Mouse (Mus musculus): Measurements from ENCODE around the gene Ube2o. TPM values are rescaled to one million over a fixed set of nuclear protein-coding genes. Genes with fewer than 3 reads are reported as not detected.
"Not testable (repeated sequence)": the region's sequence is repeated elsewhere in the genome, so short reads cannot be mapped to it uniquely, and the experiment has no call there.

Ube2o gene
- total RNA-seq, 2 experiments from 2014 or later: 27.6 to 29.0 TPM

- no peak for DNase-seq (ENCODE audit: low spot score in 2 of 2)
Measured at GRCm38 (mm10) chr11:116616438-116617118, 35.3 kb upstream of the Ube2o start.

GRCm38 (mm10) chr11:116615735-116616437 is 34.6 kb upstream of the Ube2o start:
- DNase-seq (ENCODE audit: low spot score in 2 of 2): no peak

GRCm38 (mm10) chr11:116613234-116613633 is 32.0 kb upstream of the Ube2o start:
- DNase-seq (ENCODE audit: low spot score in 2 of 2): no peak

- no peak for DNase-seq (ENCODE audit: low spot score in 2 of 2)
Measured at GRCm38 (mm10) chr11:116612554-116612953, 31.3 kb upstream of the Ube2o start.

- no peak for DNase-seq (ENCODE audit: low spot score in 2 of 2)
Measured at GRCm38 (mm10) chr11:116611883-116612282, 30.6 kb upstream of the Ube2o start.

GRCm38 (mm10) chr11:116611168-116611567 is 29.9 kb upstream of the Ube2o start:
- DNase-seq (ENCODE audit: low spot score in 2 of 2): not testable (repeated sequence)

- no peak for DNase-seq (ENCODE audit: low spot score in 2 of 2)
Measured at GRCm38 (mm10) chr11:116609965-116610630, 28.9 kb upstream of the Ube2o start.

GRCm38 (mm10) chr11:116607717-116608116 is 26.5 kb upstream of the Ube2o start:
- DNase-seq (ENCODE audit: low spot score in 2 of 2): no peak

- no peak for DNase-seq (ENCODE audit: low spot score in 2 of 2)
Measured at GRCm38 (mm10) chr11:116604097-116604496, 22.9 kb upstream of the Ube2o start.

GRCm38 (mm10) chr11:116603339-116603738 is 22.1 kb upstream of the Ube2o start:
- DNase-seq (ENCODE audit: low spot score in 2 of 2): no peak

GRCm38 (mm10) chr11:116602043-116602442 is 20.8 kb upstream of the Ube2o start:
- no peak for DNase-seq (ENCODE audit: low spot score in 2 of 2)

- no peak for DNase-seq (ENCODE audit: low spot score in 2 of 2)
Measured at GRCm38 (mm10) chr11:116601166-116601565, 19.9 kb upstream of the Ube2o start.

- no peak for DNase-seq (ENCODE audit: low spot score in 2 of 2)
Measured at GRCm38 (mm10) chr11:116599230-116599629, 18.0 kb upstream of the Ube2o start.

- no peak for DNase-seq (ENCODE audit: low spot score in 2 of 2)
Measured at GRCm38 (mm10) chr11:116598193-116598592, 16.9 kb upstream of the Ube2o start.

GRCm38 (mm10) chr11:116596766-116597165 is 15.5 kb upstream of the Ube2o start:
- DNase-seq (ENCODE audit: low spot score in 2 of 2): no peak

- no peak for DNase-seq (ENCODE audit: low spot score in 2 of 2)
Measured at GRCm38 (mm10) chr11:116593345-116593744, 12.1 kb upstream of the Ube2o start.

GRCm38 (mm10) chr11:116592428-116592827 is 11.2 kb upstream of the Ube2o start:
- peak; percentile 92 to 94 for DNase-seq (ENCODE audit: low spot score in 2 of 2)

- no peak for DNase-seq (ENCODE audit: low spot score in 2 of 2)
Measured at GRCm38 (mm10) chr11:116591621-116592020, 10.4 kb upstream of the Ube2o start.

GRCm38 (mm10) chr11:116589574-116589973 is 8.3 kb upstream of the Ube2o start:
- DNase-seq (ENCODE audit: low spot score in 2 of 2): no peak

- no peak for DNase-seq (ENCODE audit: low spot score in 2 of 2)
Measured at GRCm38 (mm10) chr11:116589020-116589531, 7.8 kb upstream of the Ube2o start.

GRCm38 (mm10) chr11:116586801-116587631 is 5.8 kb upstream of the Ube2o start:
- DNase-seq (ENCODE audit: low spot score in 2 of 2): peak; percentile 77 to 82
